Mouse (Mus musculus) neural tube, embryonic 11.5 days (tissue): Measurements from ENCODE around the gene Rhbdf2. TPM values are rescaled to one million over a fixed set of nuclear protein-coding genes. Genes with fewer than 3 reads are reported as not detected.

Experiments used
- ATAC-seq: fragments of 200-750 bp; cut with Nextera tagmentation; 2 replicates; pipeline ENCODE4 v1.8.0; 2017; ENCODE audit warnings: moderate number of reproducible peaks, mild to moderate bottlenecking, moderate TSS enrichment, moderate library complexity; ENCODE audit not compliant: insufficient read depth, low FRiP score, low TSS enrichment
- DNase-seq: peaks from one replicate; pipeline ENCODE4 v3.0.0-alpha.2; 2015; ENCODE audit warnings: low spot score
- H3K27ac ChIP-seq: fragments of 300-500 bp; sonication (generic); 2 replicates; pipeline ENCODE4 v1.5.1; 2014; ENCODE audit warnings: low read depth, mild to moderate bottlenecking, low read length
- H3K27me3 ChIP-seq: fragments of 300-500 bp; sonication (generic); 2 replicates; pipeline ENCODE4 v1.6.1; 2014; ENCODE audit warnings: mild to moderate bottlenecking, low read length, mixed read lengths; ENCODE audit not compliant: control insufficient read depth, insufficient read depth
- H3K36me3 ChIP-seq: fragments of 300-500 bp; sonication (generic); 2 replicates; pipeline ENCODE4 v1.6.1; 2014; ENCODE audit warnings: mild to moderate bottlenecking, low read length, moderate library complexity, mixed read lengths; ENCODE audit not compliant: control insufficient read depth, insufficient read depth
- H3K4me1 ChIP-seq: fragments of 300-500 bp; sonication (generic); 2 replicates; pipeline ENCODE4 v1.6.1; 2014; ENCODE audit warnings: low read length, mixed read lengths; ENCODE audit not compliant: control insufficient read depth, insufficient read depth
- H3K4me2 ChIP-seq: fragments of 300-500 bp; sonication (generic); 2 replicates; pipeline ENCODE4 v1.6.1; 2014; ENCODE audit warnings: low read depth, mild to moderate bottlenecking, moderate library complexity
- H3K4me3 ChIP-seq: fragments of 300-500 bp; sonication (generic); 2 replicates; pipeline ENCODE4 v1.5.1; 2014; ENCODE audit warnings: low read depth, low read length
- H3K9ac ChIP-seq: fragments of 300-500 bp; sonication (generic); 2 replicates; pipeline ENCODE4 v1.6.1; 2014; ENCODE audit warnings: mild to moderate bottlenecking, low read length
- H3K9me3 ChIP-seq: fragments of 300-500 bp; sonication (generic); 2 replicates; pipeline ENCODE4 v1.6.1; 2016; ENCODE audit warnings: low read length; ENCODE audit not compliant: control insufficient read depth
- WGBS: fragments of 180-500 bp; shearing (Covaris S2); extraction: QIAGEN DNeasy Blood & Tissue Kit; methylation state at CpG from one replicate; pipeline ENCODE4 v1.1.7; 2014; 5-methylcytosine and 5-hydroxymethylcytosine counted together
- polyA plus RNA-seq: library from polyadenylated mRNA; unstranded; fragments of >200 nt; fragmentation: Nextera tagmentation; extraction: Ambion mirVana; gene quantifications from 2 replicates; pipeline ENCODE4 v1.2.1, GENCODE M21; 2014

Rhbdf2 gene
- polyA plus RNA-seq, 1 experiment from 2014 or later: 4.9 TPM

GRCm38 (mm10) chr11:116619561-116619960, 7.3 kb downstream of the Rhbdf2 start:
- H3K9ac ChIP-seq: no peak overlapping the region
- WGBS: 50% methylated on average over 8 of the region's 8 CpGs
- H3K36me3 ChIP-seq: no peaks in the 10 kb centered on the region
- ATAC-seq: no peak
- no peak overlapping the region for H3K27ac ChIP-seq
- H3K4me3 ChIP-seq: no peak overlapping the region
- peaks cover 10% of the 10 kb centered on the region for H3K27me3 ChIP-seq
- DNase-seq: no peak
- H3K4me2 ChIP-seq: no peak overlapping the region
- H3K4me1 ChIP-seq: peaks cover 15% of the 10 kb centered on the region; the same call in 1 of the 2 replicates
- no peaks in the 10 kb centered on the region for H3K9me3 ChIP-seq

- no peak for ATAC-seq
- H3K4me3 ChIP-seq: no peak overlapping the region
- 0 out of 2 replicates have a peak overlapping the region, but pooled peaks have one; percentile 8 for H3K27ac ChIP-seq
- H3K9me3 ChIP-seq: no peaks in the 10 kb centered on the region
- no peaks in the 10 kb centered on the region for H3K36me3 ChIP-seq
- DNase-seq: no peak
- H3K9ac ChIP-seq: no peak overlapping the region
- 80% methylated on average over 7 of the region's 7 CpGs for WGBS
- H3K4me1 ChIP-seq: peaks cover 15% of the 10 kb centered on the region; the same call in 1 of the 2 replicates
- H3K4me2 ChIP-seq: no peak overlapping the region
- peaks cover 10% of the 10 kb centered on the region for H3K27me3 ChIP-seq
Observed at GRCm38 (mm10) chr11:116619156-116619555, 7.7 kb downstream of the Rhbdf2 start.

GRCm38 (mm10) chr11:116618666-116619065, 8.2 kb downstream of the Rhbdf2 start:
- H3K27ac ChIP-seq: no peak overlapping the region

GRCm38 (mm10) chr11:116617641-116618040, 9.2 kb downstream of the Rhbdf2 start:
- peaks cover 15% of the 10 kb centered on the region; the same call in 1 of the 2 replicates for H3K4me1 ChIP-seq
- H3K27ac ChIP-seq: no peak overlapping the region
- no peaks in the 10 kb centered on the region for H3K36me3 ChIP-seq

More at GRCm38 (mm10) chr11:116618666-116619065, 8.2 kb downstream of the Rhbdf2 start:
- Histone ChIP-seq H3K4me3 (no peak overlapping the region), H3K36me3 (no peaks in the 10 kb centered on the region), H3K27me3 (peaks cover 9% of the 10 kb centered on the region), H3K4me2 (no peak overlapping the region), H3K9ac (no peak overlapping the region), H3K9me3 (no peaks in the 10 kb centered on the region), H3K4me1 (peaks cover 15% of the 10 kb centered on the region; the same call in 1 of the 2 replicates)
- no peak for DNase-seq
- 91% methylated on average over 7 of the region's 7 CpGs for WGBS
- no peak for ATAC-seq

GRCm38 (mm10) chr11:116616438-116617118, 10.2 kb downstream of the Rhbdf2 start:
- DNase-seq (no peak), ATAC-seq (no peak)
- H3K9ac ChIP-seq: no peak overlapping the region
- no peak overlapping the region for H3K4me3 ChIP-seq
- WGBS: 80% methylated on average over 10 of the region's 10 CpGs
- H3K4me1 ChIP-seq: peaks cover 15% of the 10 kb centered on the region; the same call in 1 of the 2 replicates
- H3K27ac ChIP-seq: no peak overlapping the region
- H3K4me2 ChIP-seq: no peak overlapping the region
- H3K27me3 ChIP-seq: no peaks in the 10 kb centered on the region
- no peaks in the 10 kb centered on the region for H3K36me3 ChIP-seq
- H3K9me3 ChIP-seq: no peaks in the 10 kb centered on the region

More at GRCm38 (mm10) chr11:116617641-116618040, 9.2 kb downstream of the Rhbdf2 start:
- no peaks in the 10 kb centered on the region for H3K9me3 ChIP-seq
- no peak overlapping the region for H3K9ac ChIP-seq
- H3K4me3 ChIP-seq: no peak overlapping the region
- H3K4me2 ChIP-seq: no peak overlapping the region
- 90% methylated on average over 7 of the region's 7 CpGs for WGBS
- no peaks in the 10 kb centered on the region for H3K27me3 ChIP-seq
- ATAC-seq: no peak
- no peak for DNase-seq

GRCm38 (mm10) chr11:116615735-116616437, 10.9 kb downstream of the Rhbdf2 start:
- H3K27ac ChIP-seq: no peak overlapping the region
- DNase-seq (no peak), ATAC-seq (no peak)
- H3K9me3 ChIP-seq: no peaks in the 10 kb centered on the region
- no peaks in the 10 kb centered on the region for H3K27me3 ChIP-seq
- H3K4me3 ChIP-seq: no peak overlapping the region
- no peak overlapping the region for H3K9ac ChIP-seq
- peaks cover 10% of the 10 kb centered on the region; the same call in 1 of the 2 replicates for H3K4me1 ChIP-seq
- H3K4me2 ChIP-seq: no peak overlapping the region
- H3K36me3 ChIP-seq: no peaks in the 10 kb centered on the region
- WGBS: 58% methylated on average over 15 of the region's 15 CpGs

- ATAC-seq (no peak), DNase-seq (no peak)
- Histone ChIP-seq H3K36me3 (no peaks in the 10 kb centered on the region), H3K9ac (no peak overlapping the region), H3K4me1 (no peaks in the 10 kb centered on the region), H3K27ac (no peak overlapping the region), H3K4me2 (no peak overlapping the region), H3K4me3 (no peak overlapping the region), H3K27me3 (no peaks in the 10 kb centered on the region), H3K9me3 (no peaks in the 10 kb centered on the region)
- WGBS: 96% methylated on average over 6 of the region's 6 CpGs
Observed at GRCm38 (mm10) chr11:116613234-116613633, 13.6 kb downstream of the Rhbdf2 start.

GRCm38 (mm10) chr11:116612554-116612953, 14.3 kb downstream of the Rhbdf2 start:
- Histone ChIP-seq H3K36me3 (no peaks in the 10 kb centered on the region), H3K4me3 (no peak overlapping the region), H3K4me2 (no peak overlapping the region), H3K27me3 (no peaks in the 10 kb centered on the region), H3K4me1 (no peaks in the 10 kb centered on the region), H3K27ac (no peak overlapping the region), H3K9me3 (no peaks in the 10 kb centered on the region), H3K9ac (no peak overlapping the region)
- ATAC-seq (no peak), DNase-seq (no peak)
- WGBS: 100% methylated on average over 1 of the region's 1 CpGs
